Mouse (Mus musculus): ENCODE measurements around the gene Bsdc1.
"Not testable (repeated sequence)": the region's sequence is repeated elsewhere in the genome, so short reads cannot be mapped to it uniquely, and the experiment has no call there.

Bsdc1 gene

DNA sequence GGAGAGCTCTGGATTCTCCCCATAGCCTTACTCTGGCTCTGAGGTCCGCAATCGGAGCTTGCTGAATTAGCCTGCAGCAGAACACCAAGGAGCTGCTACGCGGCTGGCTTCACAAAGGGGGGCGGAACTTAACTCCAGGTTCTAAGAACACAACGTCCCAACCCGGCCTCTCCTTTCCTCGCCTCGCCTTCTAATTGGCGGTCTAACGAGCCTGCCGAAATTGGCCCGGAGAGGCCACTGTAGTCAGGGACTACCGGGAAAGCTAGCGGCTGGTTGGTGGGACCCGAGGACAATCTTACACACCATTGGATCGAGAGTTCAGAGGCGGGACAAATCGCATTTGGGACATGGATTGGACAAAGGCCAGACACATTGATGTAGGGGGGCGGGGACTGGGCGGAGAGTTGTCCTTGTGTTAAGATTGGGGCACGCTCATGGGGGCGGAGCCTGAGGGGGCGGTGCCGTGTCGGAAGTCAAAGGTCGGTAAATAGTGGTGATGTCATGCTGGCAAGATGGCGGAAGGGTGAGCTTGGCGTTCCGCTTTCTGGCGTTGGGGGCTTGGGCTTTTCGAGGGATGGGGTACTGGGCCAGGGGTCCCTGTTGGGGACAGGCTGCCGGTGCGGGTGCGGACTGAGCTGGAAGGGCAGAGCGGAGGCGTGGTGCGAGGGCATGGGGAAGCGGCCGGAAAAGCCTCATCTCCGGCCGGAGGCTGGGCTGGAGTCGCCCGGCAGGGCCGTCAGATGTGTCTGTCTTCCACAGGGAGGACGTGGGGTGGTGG lies at the start of gene Bsdc1:
TSS of gene Bsdc1 (plus strand) at position 399 of the 778 bp plus-strand sequence.
- peak; percentile 99 for DNase-seq (ENCODE audit: low spot score)

DNA sequence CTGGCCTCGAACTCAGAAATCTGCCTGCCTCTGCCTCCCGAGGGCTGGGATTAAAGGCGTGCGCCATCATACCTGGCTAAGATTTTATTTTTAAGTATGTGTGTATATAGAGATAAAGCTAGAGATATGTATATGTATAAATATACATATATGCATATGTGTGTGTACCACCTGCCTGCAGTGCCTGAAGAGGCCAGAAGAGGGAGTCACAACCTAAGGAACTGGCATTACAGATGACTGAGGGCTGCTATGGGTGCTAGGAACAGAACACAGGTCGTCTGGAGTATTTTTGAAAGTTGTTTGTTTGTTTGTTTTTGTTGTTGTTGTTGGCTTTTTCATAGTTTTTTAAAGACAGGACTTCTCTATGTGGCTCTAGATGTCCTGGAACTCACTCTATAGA lies 45.5 kb upstream of the Bsdc1 start:
- no peak for DNase-seq (ENCODE audit: low spot score)

DNA sequence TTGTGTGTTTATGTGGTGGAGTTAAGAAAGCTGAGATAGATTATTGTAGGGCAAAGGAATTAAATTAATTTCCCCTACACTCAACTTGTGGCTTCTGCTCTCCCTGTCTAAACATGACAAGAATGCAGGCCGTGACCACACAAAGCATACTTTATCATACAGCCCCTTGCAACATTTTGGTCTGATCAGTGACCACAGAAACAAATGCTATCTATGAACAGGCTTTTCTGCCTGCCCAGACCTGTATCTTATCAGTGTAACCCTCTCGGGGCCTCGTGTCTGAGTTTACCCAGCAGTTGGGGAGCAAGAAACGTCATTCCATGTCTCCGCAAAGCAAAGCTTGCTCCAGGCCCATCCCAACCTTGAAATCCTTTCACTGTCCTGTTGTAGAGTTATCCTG lies 44.9 kb upstream of the Bsdc1 start:
- no peak for DNase-seq (ENCODE audit: low spot score)

DNA sequence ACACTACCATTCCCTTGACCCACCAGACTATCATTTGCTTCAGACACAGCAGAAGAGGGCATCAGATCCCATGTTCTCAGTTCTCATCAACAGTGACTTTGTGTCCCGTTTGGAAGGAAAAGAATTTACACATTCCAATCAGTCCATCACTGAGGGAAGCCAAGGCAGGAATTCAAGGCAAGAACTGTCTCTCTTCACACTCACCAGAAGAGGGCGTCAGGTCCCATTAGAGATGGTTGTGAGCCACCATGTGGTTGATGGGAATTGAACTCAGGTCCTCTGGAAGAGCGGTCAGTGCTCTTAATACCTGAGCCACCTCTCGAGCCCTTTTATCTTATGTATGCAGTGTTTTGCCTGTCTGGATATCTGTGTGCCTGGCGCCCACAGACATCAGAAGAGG lies 43.1 kb upstream of the Bsdc1 start:
- DNase-seq (ENCODE audit: low spot score) = no peak

DNA sequence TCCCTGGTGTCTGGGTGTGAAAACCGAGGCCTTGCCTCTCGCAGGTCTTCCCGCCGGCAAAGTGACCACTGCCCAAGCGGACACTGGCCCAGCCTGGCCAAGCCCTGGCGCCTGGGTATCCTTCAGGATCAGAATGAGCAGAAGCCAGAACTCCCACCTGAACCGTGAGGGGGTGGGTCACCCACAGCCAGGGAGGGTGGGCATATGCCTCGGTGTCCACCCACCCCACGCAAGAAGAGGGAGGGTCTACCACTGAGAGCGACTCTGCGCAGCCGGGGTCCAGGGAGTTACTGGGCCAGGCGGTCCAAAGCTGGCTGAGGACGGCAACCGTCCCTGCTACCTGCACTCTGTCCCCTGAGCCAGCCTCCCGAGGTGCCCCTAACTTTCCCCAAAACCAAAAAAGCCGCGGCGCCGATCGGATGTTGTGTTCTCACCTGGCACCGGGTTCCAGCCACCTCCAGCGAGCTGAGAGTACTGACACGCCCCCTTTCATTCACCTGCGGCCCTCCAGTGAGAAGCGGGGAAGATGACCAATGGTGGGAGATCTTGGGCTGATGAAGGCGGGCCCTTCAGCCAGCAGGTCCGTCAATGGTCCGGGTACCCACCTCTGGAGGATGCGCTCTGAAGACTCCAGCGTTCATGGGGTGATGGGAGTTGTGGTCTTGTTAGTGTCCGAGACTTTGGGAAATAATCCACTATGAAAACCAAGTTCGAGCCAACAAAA lies 20.9 kb upstream of the Bsdc1 start, which contains the start of gene Zbtb8b:
TSS of gene Zbtb8b (minus strand) at position 514 of the 724 bp plus-strand sequence.
- no peak for DNase-seq (ENCODE audit: low spot score)

DNA sequence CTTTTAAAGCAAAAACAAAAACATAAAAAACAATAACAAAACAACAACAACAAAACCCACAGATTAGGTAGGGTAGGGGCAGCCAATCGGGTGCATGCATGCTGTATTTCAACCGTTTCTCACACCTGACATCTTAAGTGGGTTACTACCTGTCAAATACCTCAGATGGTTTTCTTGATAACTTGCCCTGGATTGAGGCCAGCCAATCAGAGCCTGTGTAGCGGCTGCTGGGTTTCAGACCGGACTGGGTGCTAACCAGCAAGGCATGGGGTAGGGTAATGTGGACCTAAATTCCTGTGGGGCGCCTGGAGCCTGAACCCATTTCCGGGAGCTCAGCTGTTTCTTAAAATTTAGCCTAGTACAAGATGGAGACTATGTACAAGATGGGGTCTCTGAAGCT lies 20.2 kb upstream of the Bsdc1 start:
- no peak for DNase-seq (ENCODE audit: low spot score)

DNA sequence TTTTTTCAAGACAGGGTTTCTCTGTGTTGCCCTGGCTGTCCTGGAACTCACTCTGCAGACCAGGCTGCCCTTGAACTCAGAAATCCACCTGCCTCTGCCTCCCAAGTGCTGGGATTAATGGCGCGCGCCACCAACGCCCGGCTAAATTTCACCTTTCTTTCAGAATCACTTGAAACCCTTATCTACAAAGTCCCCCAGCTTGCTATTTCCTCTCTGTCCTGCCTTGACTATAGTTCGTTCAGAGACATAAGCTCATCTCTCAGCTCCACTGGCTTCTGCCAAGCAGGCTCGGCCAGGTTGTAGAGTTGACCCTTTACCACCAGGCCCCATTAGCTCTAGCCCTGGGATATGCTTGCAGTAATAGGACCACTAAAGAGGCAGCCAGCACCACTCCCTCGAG lies 14.0 kb upstream of the Bsdc1 start:
- no peak for DNase-seq (ENCODE audit: low spot score)

DNA sequence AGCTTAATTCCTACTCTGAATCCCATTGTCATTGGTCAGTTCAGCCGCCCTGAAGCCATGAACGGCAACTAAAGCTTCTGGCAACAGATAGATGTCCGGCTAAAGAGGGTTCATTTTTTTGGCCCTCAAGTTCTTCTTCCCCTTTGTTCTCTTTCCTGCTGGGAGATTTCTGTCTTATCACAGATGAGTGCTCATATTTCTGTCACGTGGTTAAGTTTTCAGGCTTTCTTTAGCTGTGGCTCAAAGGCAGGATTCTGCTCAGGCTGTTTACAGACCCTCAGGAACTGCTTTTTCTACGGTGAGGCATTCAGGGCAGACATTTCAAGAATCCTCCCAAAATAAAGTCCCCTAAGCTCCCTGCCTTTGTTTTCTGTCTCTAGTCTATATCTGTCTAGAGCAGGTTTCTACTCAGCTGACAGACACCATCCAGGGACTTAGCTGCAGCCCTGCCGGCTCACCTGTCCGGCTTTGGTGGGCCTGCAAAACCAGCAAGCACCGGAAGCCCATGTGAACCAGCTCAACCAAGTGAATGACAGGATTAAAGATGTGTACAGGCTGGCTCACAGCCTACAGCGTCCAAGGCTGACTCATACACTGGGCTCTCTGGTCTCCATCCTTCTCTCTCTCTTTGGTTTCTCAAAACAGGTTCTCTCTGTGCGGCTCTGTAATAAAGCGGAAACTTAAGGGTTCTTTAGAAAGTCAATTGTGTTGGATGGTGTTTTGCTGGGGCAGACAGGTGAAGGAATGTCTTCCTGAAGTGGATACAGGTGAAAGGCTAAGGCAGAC lies 13.4 kb upstream of the Bsdc1 start:
- DNase-seq (ENCODE audit: low spot score) = no peak

DNA sequence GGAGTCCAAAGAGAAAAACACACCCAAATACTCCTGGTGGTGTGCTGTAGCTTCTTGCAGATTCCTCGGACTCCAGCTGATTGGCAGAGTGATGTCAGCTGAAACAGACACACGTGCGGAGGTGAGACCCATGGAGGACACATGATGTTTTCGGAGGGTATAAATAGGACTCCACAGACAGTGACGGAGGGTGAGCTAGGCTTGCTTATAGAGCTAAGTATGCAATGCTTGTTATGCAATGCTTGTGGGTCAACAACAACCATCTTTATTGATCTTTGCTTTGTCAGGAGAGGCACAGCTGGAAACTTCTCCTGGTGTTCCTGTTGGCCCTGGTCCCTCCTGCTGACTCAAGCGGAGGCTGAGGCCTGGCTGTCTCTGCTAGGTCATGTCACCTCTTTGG lies 12.7 kb upstream of the Bsdc1 start:
- no peak for DNase-seq (ENCODE audit: low spot score)

DNA sequence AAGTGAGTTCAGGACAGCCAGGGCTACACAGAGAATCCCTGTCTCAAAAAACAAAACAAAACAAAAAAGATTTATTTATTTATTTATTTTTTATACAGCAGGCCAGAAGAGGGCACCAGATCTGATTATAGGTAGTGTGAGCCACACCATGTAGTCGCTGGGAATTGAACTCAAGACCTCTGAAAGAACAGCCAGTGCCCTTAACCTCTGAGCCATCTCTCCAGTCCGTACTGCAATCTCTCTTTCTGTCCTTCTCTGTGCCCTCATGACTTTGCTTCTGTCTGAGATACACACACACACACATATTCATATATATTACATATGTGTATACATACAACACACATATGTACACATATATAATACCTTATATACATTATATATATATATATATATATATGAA lies 10.5 kb upstream of the Bsdc1 start:
- DNase-seq (ENCODE audit: low spot score) = no peak

DNA sequence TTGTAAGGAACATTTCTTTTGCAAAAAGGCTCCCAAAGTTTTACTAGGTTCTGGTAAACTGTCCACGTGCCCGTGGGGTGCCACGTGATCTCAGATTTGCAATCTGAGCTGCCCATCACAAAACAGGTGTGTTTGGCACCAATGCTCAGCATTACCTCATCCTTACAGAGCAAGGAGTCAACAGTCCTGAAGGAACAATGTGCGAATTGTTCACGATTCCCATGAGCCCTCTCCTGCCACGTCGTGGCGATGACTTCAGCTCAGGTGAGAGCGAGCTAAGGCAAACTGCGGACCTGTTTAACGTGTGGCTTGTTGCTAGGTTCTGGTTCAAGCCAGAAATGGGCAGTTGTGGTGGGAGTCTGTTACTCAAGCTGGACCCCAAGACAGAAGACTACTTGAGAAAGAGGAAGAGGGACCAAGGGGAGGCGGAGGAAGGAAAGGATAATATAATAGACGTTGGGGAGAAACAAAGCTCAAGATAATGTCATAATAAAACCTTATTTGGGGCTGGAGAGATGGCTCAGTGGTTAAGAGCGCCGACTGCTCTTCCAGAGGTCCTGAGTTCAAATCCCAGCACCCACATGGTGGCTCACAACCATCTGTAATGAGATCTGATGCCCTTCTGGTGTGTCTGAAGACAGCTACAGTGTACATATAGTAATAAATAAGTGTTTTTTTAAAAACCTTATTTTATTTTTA lies 9.8 kb upstream of the Bsdc1 start:
- DNase-seq (ENCODE audit: low spot score) = no peak

DNA sequence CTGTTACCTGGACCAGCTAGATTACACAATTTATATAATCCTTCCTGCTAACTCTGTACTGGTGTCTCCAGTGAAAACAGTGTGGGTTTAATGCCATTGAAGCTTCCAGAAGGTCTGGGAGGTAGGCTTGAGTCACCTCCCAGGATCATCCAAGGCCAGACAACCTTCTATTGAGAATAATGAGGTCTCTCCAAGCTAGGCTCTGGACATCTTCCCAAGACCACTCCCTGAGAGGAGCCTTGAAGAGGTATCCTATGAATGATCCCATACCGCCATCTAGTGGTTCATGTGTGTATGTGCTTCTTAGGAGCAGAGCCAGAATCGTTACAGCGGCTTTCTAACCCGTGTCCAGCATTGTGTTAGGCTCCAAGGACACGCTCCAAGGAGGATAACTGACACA lies 6.1 kb upstream of the Bsdc1 start:
- peak; percentile 43 for DNase-seq (ENCODE audit: low spot score)

DNA sequence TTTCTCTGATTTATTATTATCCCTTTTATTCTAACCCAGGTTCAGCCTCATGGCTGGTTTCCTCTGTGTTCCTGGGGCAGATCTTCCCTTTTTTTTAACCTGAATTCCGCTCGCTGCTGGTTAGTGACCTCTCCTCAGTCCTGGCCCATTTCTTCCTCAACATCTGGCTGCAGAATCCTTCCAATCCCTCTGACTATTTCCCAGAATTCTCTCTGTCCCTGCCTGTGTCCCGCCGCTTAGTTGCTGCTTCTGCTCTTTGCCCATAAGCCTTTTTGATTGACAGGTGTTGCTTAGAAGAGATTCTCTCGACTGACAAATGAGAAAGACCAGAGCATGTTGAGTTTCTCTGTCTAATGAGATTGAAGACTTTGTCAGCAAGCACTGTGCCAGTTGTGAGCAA lies 5.3 kb upstream of the Bsdc1 start:
- DNase-seq (ENCODE audit: low spot score) = no peak

DNA sequence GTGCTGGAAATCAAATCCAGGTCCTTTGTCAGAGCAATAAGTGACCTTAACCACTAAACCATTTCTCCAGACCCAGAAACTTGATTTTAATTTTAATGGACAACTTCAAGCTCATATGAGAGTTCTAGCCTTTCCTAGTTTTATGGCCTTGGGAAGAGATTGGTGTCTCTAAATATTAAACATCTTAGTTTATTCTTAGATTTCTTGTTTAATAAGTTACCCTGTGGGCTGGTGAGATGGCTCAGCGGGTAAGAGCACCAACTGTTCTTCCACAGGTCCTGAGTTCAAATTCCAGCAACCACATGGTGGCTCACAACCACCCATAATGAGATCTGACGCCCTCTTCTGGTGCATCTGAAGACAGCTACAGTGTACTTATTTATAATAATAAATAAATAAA lies 4.1 kb upstream of the Bsdc1 start:
- DNase-seq (ENCODE audit: low spot score) = not testable (repeated sequence)

DNA sequence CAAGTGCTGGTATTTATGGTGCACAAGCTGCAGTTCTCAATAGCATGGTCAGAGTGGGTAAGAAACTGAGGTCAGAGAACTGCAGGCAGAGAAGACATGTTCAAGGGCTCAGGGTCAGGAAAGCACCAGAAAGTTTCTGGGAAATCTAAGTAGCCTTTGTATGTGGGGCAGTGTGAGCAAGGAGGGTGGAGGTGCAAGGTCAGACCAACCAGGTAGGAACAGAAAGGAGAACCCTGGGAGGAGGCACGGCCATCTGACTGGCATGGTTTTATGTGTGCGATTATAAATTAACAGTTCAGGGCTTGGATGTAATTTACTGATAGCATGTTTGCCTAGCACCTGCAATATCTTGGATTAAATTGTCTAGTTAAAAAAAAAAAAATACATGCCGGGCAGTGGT lies 1.7 kb upstream of the Bsdc1 start:
- no peak for DNase-seq (ENCODE audit: low spot score)

DNA sequence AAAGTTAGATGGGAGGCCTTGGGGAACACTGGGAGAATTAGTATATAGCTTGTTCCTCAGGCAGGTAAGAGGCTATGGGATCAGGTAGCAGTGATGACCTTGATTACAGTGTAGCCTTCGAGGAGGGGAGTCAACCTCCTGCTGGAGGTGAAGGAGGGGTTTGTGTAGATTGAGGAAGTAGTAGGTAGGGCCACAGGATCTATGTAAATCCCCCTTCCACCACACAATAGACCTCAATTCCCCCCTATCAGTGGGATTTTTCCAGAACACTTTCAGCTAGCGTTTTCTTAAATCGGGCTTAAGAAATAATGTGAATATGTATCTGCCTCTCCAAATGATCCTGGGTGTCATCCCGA lies 576 bp upstream of the Bsdc1 start:
- no peak for DNase-seq (ENCODE audit: low spot score)

DNA sequence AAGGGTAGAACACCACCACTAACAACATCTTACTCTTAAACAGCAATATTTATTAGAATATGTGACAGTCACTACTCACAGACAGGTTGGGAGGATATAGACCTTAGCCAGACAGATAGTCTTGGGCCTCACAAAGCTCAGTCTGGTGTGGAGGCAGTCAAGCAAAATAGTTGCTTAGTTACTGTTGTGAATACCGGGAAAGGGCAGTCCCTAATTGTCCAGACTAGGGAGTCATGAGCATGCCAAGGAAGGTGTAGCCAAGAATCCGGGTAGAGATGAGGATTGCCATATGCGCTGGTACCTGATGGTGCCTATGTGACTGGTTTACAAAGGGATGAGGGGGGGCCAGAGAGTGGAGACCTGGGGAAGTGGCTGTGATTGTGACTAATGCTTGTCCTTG lies 737 bp downstream of the Bsdc1 start:
- DNase-seq (ENCODE audit: low spot score) = peak; percentile 28

DNA sequence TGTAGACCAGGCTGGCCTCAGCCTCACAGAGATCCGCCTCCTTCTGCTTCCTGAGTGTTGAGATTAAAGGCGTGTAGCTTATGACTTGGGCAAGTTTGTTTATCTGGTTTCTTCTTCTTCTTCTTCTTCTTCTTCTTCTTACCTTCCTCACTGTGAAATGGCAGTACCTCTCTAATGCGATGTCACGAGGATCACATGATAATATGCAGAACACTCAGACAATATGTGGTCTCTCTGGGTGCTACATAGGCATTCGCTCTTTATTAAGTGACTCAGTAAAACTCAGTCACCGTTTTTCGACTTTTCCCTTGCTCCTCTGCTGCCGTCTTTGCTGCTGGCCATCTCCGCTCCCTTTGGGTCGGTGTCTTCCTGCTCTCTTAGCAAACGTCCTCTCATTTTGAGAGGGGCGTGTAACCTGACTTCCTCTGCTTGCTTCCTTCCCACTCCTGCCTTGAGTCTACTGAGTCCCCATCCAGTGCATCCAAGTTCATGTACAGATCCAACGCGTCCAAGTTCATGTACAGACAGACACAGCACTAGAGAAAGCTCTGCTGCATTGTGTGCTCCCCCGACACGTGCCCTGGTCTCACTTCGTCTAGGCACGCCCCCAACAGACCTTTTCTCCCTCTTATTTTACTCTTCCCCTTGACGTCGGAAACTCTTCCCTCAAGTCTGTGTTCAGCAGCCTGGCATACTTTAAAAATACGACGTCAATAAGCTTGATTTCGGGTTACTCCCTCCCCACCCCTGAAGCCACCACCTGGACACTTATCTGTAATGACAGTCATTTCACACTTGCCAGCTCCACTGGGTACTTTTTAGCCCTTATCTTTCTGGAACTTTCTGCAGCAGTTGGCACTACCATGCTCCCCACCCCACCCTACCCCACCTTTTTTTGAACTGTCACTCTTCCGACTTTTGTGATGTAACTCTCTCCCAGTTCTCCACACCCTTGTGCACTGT lies 2.0 kb downstream of the Bsdc1 start:
- peak; percentile 66 for DNase-seq (ENCODE audit: low spot score)

DNA sequence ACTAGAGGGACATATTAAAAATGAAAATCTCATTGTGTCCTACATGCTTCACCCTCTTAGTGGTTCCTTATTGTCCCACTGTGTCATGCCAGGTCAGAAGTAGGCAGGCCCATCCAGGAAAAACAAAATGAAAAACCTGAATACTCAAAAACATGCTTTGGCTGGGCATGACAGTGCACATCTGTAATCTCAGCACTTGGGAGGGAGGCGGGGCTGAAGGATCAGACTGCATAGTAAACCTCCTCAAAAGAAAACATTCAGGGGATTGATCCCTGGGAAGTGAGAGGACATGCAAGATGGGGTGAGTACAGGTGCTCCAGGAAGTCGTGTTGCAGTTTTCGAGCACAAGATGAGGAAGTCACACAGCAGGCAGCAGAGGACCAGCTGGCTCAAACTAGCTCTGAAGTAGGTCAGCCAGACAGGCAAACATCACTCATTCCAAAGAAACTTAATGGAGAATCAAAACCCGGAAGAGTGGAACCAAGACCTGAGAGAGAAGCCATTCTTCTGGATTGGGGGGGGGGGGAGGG lies 3.0 kb downstream of the Bsdc1 start:
- DNase-seq (ENCODE audit: low spot score) = peak; percentile 53

DNA sequence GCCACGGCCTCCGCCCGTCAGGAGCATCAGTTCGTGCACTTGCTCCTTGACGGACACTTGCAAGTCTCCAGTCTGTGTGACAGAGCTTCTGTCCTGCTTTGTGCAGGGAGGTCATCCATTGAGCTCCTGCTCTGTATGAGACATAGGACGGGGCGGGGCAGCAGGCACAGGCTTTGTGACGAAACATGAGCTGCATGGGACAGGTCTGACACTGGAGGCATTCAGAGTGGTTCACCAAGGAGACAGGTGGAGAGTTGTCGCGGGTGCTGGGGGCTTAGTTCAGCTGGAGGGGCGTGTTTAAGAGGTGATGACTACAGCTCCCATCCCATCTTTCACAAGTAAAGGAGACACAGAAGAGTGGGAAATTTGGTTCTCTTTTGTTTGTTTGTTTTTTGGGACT lies 14.7 kb downstream of the Bsdc1 start:
- no peak for DNase-seq (ENCODE audit: low spot score)

DNA sequence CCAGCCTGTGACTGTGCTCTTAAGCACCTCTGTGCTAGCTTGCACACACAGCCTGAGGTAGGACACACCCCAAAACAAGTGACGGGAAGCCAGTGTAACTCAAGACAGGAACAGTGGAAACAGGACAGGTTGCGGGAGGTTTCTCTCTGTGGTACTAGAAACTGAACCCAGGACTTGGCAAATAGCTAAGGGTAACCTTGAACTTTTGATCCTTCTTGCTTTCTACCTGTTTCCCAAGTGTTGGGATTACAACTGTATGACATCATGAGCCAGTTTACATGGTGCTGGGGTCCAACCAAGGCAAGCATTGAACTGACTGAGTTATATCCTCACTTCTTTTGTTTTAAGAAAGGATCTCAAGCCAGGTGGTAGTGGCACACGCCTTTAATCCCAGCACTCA lies 18.5 kb downstream of the Bsdc1 start:
- no peak for DNase-seq (ENCODE audit: low spot score)
